Mouse (Mus musculus) neural tube, embryonic 12.5 days (tissue): Measurements from ENCODE around the gene Olfr221. TPM values are rescaled to one million over a fixed set of nuclear protein-coding genes. Genes with fewer than 3 reads are reported as not detected.
A peak's percentile ranks its signal among the peaks of the same experiment; 100 is the strongest.

Source experiments
- ATAC-seq: fragments of 200-750 bp; cut with Nextera tagmentation; 2 replicates; pipeline ENCODE4 v1.8.0; 2017; ENCODE audit warnings: low read depth, mild to moderate bottlenecking, moderate TSS enrichment, moderate library complexity; ENCODE audit not compliant: low FRiP score
- H3K27ac ChIP-seq: fragments of 300-500 bp; sonication (generic); 2 replicates; pipeline ENCODE4 v1.5.1; 2016
- H3K27me3 ChIP-seq: fragments of 300-500 bp; sonication (generic); replicated peaks from 2 replicates; pipeline ENCODE4 v1.6.1; 2016; ENCODE audit warnings: mild to moderate bottlenecking
- H3K36me3 ChIP-seq: fragments of 300-500 bp; sonication (generic); 2 replicates; pipeline ENCODE4 v1.6.1; 2016; ENCODE audit warnings: mild to moderate bottlenecking
- H3K4me1 ChIP-seq: fragments of 300-500 bp; sonication (generic); 2 replicates; pipeline ENCODE4 v1.6.1; 2016
- H3K4me2 ChIP-seq: fragments of 300-500 bp; sonication (generic); replicated peaks from 2 replicates; pipeline ENCODE4 v1.6.1; 2016; ENCODE audit warnings: mild to moderate bottlenecking
- H3K4me3 ChIP-seq: fragments of 300-500 bp; sonication (generic); 2 replicates; pipeline ENCODE4 v1.5.1; 2016
- H3K9ac ChIP-seq: fragments of 300-500 bp; sonication (generic); 2 replicates; pipeline ENCODE4 v1.6.1; 2016; ENCODE audit warnings: mild to moderate bottlenecking
- H3K9me3 ChIP-seq: fragments of 300-500 bp; sonication (generic); 2 replicates; pipeline ENCODE4 v1.6.1; 2016; ENCODE audit warnings: mild to moderate bottlenecking
- WGBS: fragments of 180-500 bp; shearing (Covaris S2); methylation state at CpG from one replicate; pipeline ENCODE4 v1.1.7; 2016; 5-methylcytosine and 5-hydroxymethylcytosine counted together
- polyA plus RNA-seq: library from polyadenylated mRNA; unstranded; fragments of >200 nt; fragmentation: Nextera tagmentation; extraction: Ambion mirVana; gene quantifications from 2 replicates; pipeline ENCODE4 v1.2.1, GENCODE M21; 2016

Gene Olfr221
- polyA plus RNA-seq, 1 experiment from 2014 or later: not detected

DNA sequence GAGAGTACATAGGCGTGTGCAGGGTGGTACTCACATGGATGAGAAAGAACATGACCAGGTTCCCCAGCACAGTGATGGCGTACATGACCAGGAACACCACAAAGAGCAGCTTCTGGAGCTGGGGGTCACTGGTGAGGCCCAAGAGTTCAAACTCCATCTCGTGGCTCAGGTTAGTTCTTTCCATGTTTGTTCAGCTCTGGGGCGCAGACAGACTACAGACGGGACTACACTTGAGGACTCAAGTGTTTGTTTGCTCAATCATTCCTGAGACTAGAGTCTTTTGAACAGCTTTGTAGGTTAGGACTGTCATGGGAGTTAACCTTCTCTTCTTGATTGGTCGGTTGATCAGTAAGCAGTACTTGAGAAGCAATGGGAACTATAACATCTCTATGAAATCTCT lies 6.3 kb downstream of the Olfr221 start:
- no peaks in the 10 kb centered on the region for H3K27me3 ChIP-seq
- H3K9ac ChIP-seq: no peak overlapping the region
- H3K4me3 ChIP-seq: no peak overlapping the region
- 90% methylated on average over 6 of the region's 6 CpGs for WGBS
- H3K27ac ChIP-seq: no peak overlapping the region
- no peaks in the 10 kb centered on the region for H3K36me3 ChIP-seq
- no peak for ATAC-seq
- H3K4me2 ChIP-seq: no peak overlapping the region
- H3K4me1 ChIP-seq: no peaks in the 10 kb centered on the region
- no peaks in the 10 kb centered on the region for H3K9me3 ChIP-seq

GRCm38 (mm10) chr14:52026342-52026741 lies 15.9 kb downstream of the Olfr221 start:
- 86% methylated on average over 4 of the region's 4 CpGs for WGBS
- no peak overlapping the region for H3K9ac ChIP-seq
- no peak for ATAC-seq
- H3K36me3 ChIP-seq: no peaks in the 10 kb centered on the region
- peaks cover 5% of the 10 kb centered on the region; the same call in 1 of the 2 replicates for H3K4me1 ChIP-seq
- no peak overlapping the region for H3K27ac ChIP-seq
- no peaks in the 10 kb centered on the region for H3K9me3 ChIP-seq
- H3K4me3 ChIP-seq: no peak overlapping the region
- no peak overlapping the region for H3K4me2 ChIP-seq
- H3K27me3 ChIP-seq: no peaks in the 10 kb centered on the region

GRCm38 (mm10) chr14:52024133-52024532 lies 18.1 kb downstream of the Olfr221 start:
- no peaks in the 10 kb centered on the region for H3K9me3 ChIP-seq
- H3K36me3 ChIP-seq: no peaks in the 10 kb centered on the region
- H3K9ac ChIP-seq: no peak overlapping the region
- H3K4me1 ChIP-seq: peaks cover 12% of the 10 kb centered on the region
- no peak for ATAC-seq
- 84% methylated on average over 2 of the region's 2 CpGs for WGBS
- no peaks in the 10 kb centered on the region for H3K27me3 ChIP-seq
- H3K27ac ChIP-seq: no peak overlapping the region
- no peak overlapping the region for H3K4me2 ChIP-seq
- no peak overlapping the region for H3K4me3 ChIP-seq

DNA sequence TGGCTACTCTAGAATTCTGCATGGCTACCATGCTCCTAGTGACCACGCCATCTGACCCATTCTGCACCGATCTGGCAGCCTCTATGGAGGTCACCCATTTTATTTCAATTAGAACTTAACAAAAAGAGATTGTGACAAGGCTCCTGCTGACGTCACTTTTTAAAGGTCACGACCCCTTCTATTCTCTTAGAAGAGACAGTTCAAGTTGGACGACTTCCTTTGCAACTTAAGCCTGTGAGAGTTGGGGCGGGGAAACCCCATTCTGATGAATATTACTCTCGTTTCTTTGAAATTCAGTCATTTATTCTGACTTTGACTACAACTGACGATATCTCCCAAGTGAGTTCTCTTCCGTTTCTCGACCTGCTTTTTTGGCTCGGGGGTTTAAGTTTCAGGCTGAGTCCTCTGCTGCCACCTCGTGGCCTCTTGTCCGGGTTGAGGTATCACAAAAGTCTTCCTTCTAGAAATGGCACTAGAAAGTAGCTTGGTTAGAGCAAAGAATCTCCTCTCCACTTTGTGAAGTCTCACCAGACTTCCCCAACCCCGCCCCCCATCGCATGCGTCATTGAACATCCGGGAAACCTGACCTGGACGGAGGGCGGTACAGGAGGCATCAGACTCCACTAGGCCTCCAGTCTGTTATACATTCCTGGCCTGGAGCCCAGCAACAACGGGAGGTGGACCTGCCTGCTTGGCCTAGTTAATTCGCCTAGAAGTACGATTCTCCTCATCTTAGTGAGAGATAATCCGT lies 19.4 kb downstream of the Olfr221 start:
- Histone ChIP-seq H3K4me1 (peaks cover 21% of the 10 kb centered on the region), H3K4me3 (peak overlapping the region; percentile 19), H3K27ac (no peak overlapping the region; the same call in 1 of the 2 replicates), H3K27me3 (no peaks in the 10 kb centered on the region), H3K9me3 (no peaks in the 10 kb centered on the region), H3K4me2 (peak overlapping the region; percentile 54), H3K36me3 (no peaks in the 10 kb centered on the region), H3K9ac (no peak overlapping the region)
- no peak for ATAC-seq
- 3% methylated on average over 23 of the region's 23 CpGs for WGBS

DNA sequence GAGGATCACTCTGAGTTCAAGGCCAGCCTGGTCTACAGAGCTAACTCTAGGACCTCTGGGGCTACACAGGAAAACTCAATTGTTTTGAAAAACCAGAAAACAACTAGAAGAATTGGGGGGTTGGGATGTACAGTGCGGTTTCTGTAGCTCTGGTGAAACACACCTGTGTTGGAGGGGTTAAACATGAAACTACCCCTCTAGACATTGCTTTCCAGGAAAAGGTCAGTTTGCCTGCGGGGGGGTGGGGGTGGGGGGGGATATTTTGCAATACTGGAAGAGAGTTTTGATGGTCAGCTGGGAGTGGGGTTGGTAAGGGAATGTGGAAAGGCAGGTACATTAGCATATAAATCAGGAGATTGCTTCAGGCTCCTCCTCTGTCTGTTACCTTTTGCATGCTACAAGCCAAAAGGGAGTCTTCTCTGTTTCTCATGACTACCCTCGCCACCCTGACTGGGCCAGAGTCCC lies 20.0 kb downstream of the Olfr221 start:
- no peak for ATAC-seq
- H3K4me1 ChIP-seq: peaks cover 21% of the 10 kb centered on the region
- H3K4me3 ChIP-seq: peak overlapping the region; percentile 19; the same call in 1 of the 2 replicates
- H3K4me2 ChIP-seq: peak overlapping the region; percentile 54
- 70% methylated on average over 3 of the region's 3 CpGs for WGBS
- no peak overlapping the region for H3K9ac ChIP-seq
- H3K9me3 ChIP-seq: no peaks in the 10 kb centered on the region
- no peaks in the 10 kb centered on the region for H3K27me3 ChIP-seq
- H3K27ac ChIP-seq: no peak overlapping the region
- no peaks in the 10 kb centered on the region for H3K36me3 ChIP-seq

- Histone ChIP-seq H3K9ac (no peak overlapping the region), H3K27me3 (no peaks in the 10 kb centered on the region), H3K36me3 (no peaks in the 10 kb centered on the region), H3K27ac (no peak overlapping the region), H3K4me3 (no peak overlapping the region), H3K9me3 (no peaks in the 10 kb centered on the region), H3K4me2 (no peak overlapping the region), H3K4me1 (peaks cover 26% of the 10 kb centered on the region)
- no peak for ATAC-seq
- 85% methylated on average over 8 of the region's 8 CpGs for WGBS
These were observed 20.6 kb downstream of the Olfr221 start for GRCm38 (mm10) chr14:52021568-52022212.

DNA sequence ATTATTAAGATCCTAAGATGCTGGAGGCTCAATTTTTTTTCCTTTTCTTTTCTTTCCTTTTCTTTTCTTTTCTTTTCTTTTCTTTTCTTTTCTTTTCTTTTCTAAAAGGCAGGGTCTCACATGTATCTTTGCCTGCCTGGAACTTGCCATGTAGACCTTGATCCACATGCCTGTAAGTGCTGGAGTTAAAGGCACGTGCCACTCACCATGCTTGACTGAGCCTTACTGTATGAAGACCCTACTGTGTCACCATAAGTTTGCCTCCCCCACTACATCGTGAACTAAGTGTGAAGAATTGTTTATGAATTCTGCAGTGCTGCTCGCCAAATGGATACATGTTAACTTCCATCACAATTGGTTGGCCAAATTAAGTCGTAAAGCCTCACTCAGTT lies 21.1 kb downstream of the Olfr221 start:
- Histone ChIP-seq H3K4me2 (peak overlapping the region; percentile 66; the same call in 1 of the 2 replicates), H3K4me1 (peaks cover 31% of the 10 kb centered on the region), H3K9me3 (no peaks in the 10 kb centered on the region), H3K36me3 (no peaks in the 10 kb centered on the region), H3K27me3 (no peaks in the 10 kb centered on the region), H3K27ac (no peak overlapping the region), H3K9ac (no peak overlapping the region), H3K4me3 (no peak overlapping the region)
- WGBS: 63% methylated on average over 4 of the region's 4 CpGs
- ATAC-seq: no peak

DNA sequence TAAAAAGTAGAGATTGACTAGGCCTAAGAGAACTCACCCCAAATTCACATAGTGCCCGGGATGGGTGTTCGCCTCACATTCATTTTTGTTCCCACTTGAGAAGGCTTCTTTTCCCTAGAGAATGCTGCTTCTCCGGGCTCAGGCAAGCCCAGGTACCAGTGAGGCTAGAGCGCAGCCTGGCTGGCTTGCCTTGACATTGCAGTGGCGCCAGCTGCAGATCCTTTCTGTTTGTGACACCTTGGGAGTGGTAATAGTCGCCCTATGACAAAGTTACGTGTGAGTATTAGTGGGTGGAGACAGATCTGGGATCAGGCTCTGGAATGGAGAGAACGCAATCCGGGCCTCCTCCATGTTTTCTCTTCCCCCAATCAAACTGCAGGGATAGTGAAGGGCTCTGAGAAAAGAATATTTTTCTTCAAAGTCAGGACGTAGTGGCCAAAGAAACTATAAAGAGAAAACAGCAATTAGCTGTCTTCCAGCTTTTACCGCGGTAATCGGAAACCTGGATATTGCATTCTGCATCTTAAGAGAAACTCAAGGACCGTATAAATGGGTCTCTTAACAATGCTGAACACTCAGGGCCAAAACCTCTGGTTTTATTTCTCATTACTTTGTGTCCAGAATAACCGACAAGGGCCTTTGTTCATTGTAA lies 21.6 kb downstream of the Olfr221 start, which contains the start of gene Zfp219:
TSS of gene Zfp219 (minus strand) at position 248 of the 652 bp plus-strand sequence.
- H3K9me3 ChIP-seq: no peaks in the 10 kb centered on the region
- H3K4me3 ChIP-seq: peak within 1 kb of the TSS; percentile 71
- H3K36me3 ChIP-seq: no peaks in the 10 kb centered on the region
- H3K27ac ChIP-seq: peak within 1 kb of the TSS; percentile 96
- H3K27me3 ChIP-seq: no peaks in the 10 kb centered on the region
- 5% methylated on average over 15 of the region's 15 CpGs for WGBS
- H3K9ac ChIP-seq: peak within 1 kb of the TSS; percentile 90
- peak; percentile 61 for ATAC-seq
- H3K4me2 ChIP-seq: peak within 1 kb of the TSS; percentile 66
- H3K4me1 ChIP-seq: peaks cover 37% of the 10 kb centered on the region

- Histone ChIP-seq H3K4me3 (peak overlapping the region; percentile 71), H3K9me3 (no peaks in the 10 kb centered on the region), H3K27ac (peak overlapping the region; percentile 96), H3K27me3 (no peaks in the 10 kb centered on the region), H3K4me2 (peak overlapping the region; percentile 66), H3K4me1 (peaks cover 41% of the 10 kb centered on the region), H3K36me3 (no peaks in the 10 kb centered on the region), H3K9ac (peak overlapping the region; percentile 90)
- ATAC-seq: peak; percentile 91
- under 1% methylated on average over 74 of the region's 74 CpGs for WGBS
These were observed 22.5 kb downstream of the Olfr221 start for GRCm38 (mm10) chr14:52019590-52020340.

DNA sequence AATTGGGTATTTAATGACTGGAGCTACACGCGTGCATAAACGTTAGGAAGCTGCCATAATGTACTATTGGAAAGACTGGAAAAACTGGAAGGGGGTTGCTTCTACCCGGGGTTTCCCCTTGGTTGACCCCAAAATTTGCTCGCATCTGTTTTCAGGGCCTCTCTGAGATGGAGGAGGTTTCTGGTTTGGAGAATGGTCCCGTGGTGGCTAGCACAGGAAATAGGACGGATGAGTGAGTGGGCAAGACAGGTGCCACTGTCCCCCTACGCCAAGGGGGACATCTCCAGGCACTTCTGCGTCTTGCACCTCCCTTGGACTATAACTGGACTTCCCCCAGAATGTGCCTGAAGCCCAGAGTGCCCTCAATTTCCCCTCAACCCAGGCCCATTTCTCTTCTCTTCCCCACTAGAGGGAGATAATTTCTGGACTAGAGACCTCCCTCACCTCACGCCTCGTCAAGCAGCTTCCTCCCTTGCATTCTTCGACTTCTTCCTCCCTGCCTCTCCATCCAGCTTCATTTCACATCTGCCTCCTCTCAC lies 23.1 kb downstream of the Olfr221 start:
- ATAC-seq: peak; percentile 17; the same call in 1 of the 2 replicates
- no peaks in the 10 kb centered on the region for H3K36me3 ChIP-seq
- H3K4me1 ChIP-seq: peaks cover 41% of the 10 kb centered on the region
- peak overlapping the region; percentile 90 for H3K9ac ChIP-seq
- 37% methylated on average over 12 of the region's 12 CpGs for WGBS
- H3K4me2 ChIP-seq: peak overlapping the region; percentile 66
- peak overlapping the region; percentile 96 for H3K27ac ChIP-seq
- H3K4me3 ChIP-seq: peak overlapping the region; percentile 71
- no peaks in the 10 kb centered on the region for H3K27me3 ChIP-seq
- no peaks in the 10 kb centered on the region for H3K9me3 ChIP-seq

GRCm38 (mm10) chr14:52018248-52019050 lies 23.8 kb downstream of the Olfr221 start:
- Histone ChIP-seq H3K4me2 (peak overlapping the region; percentile 66), H3K36me3 (no peaks in the 10 kb centered on the region), H3K4me3 (0 out of 2 replicates have a peak overlapping the region, but pooled peaks have one; percentile 71), H3K27ac (no peak overlapping the region), H3K9me3 (no peaks in the 10 kb centered on the region), H3K9ac (peak overlapping the region; percentile 36; the same call in 1 of the 2 replicates), H3K4me1 (peaks cover 41% of the 10 kb centered on the region), H3K27me3 (no peaks in the 10 kb centered on the region)
- no peak for ATAC-seq
- 89% methylated on average over 15 of the region's 15 CpGs for WGBS
